Mouse (Mus musculus) granulocyte monocyte progenitor cell, adult 5-6 weeks (primary cell): ENCODE measurements at regions not wholly inside any gene's neighbourhood (a gene's known extent, or its start where the extent isn't known, plus 50 kb on each side); places are given as distances from the start of the nearest gene placed in this dataset.
"Not testable (repeated sequence)": the region's sequence is repeated elsewhere in the genome, so short reads cannot be mapped to it uniquely, and the experiment has no call there.

Source experiments
- ATAC-seq: replicated peaks from 2 replicates; pipeline ENCODE4 v1.8.0; 2016; ENCODE audit warnings: mild to moderate bottlenecking, moderate TSS enrichment, inconsistent platforms; ENCODE audit not compliant: poor library complexity, severe bottlenecking

GRCm38 (mm10) chr9:94155581-94155980 lies 382.3 kb downstream of the 1190002N15Rik start:
- ATAC-seq: no peak

- no peak for ATAC-seq
Measured at GRCm38 (mm10) chr9:94148474-94148873, 389.4 kb downstream of the 1190002N15Rik start.

- no peak for ATAC-seq
Measured at GRCm38 (mm10) chr9:94146787-94147186, 391.1 kb downstream of the 1190002N15Rik start.

- no peak for ATAC-seq
Measured at GRCm38 (mm10) chr9:94136444-94136843, 401.4 kb downstream of the 1190002N15Rik start.

- no peak for ATAC-seq
Measured at GRCm38 (mm10) chr9:94133682-94134081, 404.2 kb downstream of the 1190002N15Rik start.

- no peak for ATAC-seq
Measured at GRCm38 (mm10) chr9:94131367-94131766, 406.5 kb downstream of the 1190002N15Rik start.

- no peak for ATAC-seq
Measured at GRCm38 (mm10) chr9:94116961-94117360, 420.9 kb downstream of the 1190002N15Rik start.

GRCm38 (mm10) chr9:94107701-94108100 lies 430.2 kb downstream of the 1190002N15Rik start:
- ATAC-seq: not testable (repeated sequence)

GRCm38 (mm10) chr9:94104669-94105068 lies 433.2 kb downstream of the 1190002N15Rik start:
- no peak for ATAC-seq

- ATAC-seq: no peak
Measured at GRCm38 (mm10) chr9:94101958-94102357, 435.9 kb downstream of the 1190002N15Rik start.

- no peak for ATAC-seq
Measured at GRCm38 (mm10) chr9:94094800-94095199, 443.1 kb downstream of the 1190002N15Rik start.

GRCm38 (mm10) chr9:94091658-94092225 lies 446.1 kb downstream of the 1190002N15Rik start:
- ATAC-seq: no peak

- no peak for ATAC-seq
Measured at GRCm38 (mm10) chr9:94089759-94090158, 448.1 kb downstream of the 1190002N15Rik start.

- no peak for ATAC-seq
Measured at GRCm38 (mm10) chr9:94083629-94084411, 454.1 kb downstream of the 1190002N15Rik start.

- ATAC-seq: no peak
Measured at GRCm38 (mm10) chr9:94074904-94075303, 463.0 kb downstream of the 1190002N15Rik start.

- no peak for ATAC-seq
Measured at GRCm38 (mm10) chr9:94067121-94067520, 470.8 kb downstream of the 1190002N15Rik start.

- no peak for ATAC-seq
Measured at GRCm38 (mm10) chr9:94053229-94053628, 484.7 kb downstream of the 1190002N15Rik start.

GRCm38 (mm10) chr9:94047845-94048244 lies 490.0 kb downstream of the 1190002N15Rik start:
- no peak for ATAC-seq

GRCm38 (mm10) chr9:94045462-94046126 lies 492.3 kb downstream of the 1190002N15Rik start:
- no peak for ATAC-seq

GRCm38 (mm10) chr9:94023761-94024160 lies 514.1 kb downstream of the 1190002N15Rik start:
- ATAC-seq: no peak

- peak; percentile 69 for ATAC-seq
Measured at GRCm38 (mm10) chr9:94021293-94021903, 516.5 kb downstream of the 1190002N15Rik start.
